25 mouse cellular contexts compared by ENCODE assay signal in the genomic region with DNA sequence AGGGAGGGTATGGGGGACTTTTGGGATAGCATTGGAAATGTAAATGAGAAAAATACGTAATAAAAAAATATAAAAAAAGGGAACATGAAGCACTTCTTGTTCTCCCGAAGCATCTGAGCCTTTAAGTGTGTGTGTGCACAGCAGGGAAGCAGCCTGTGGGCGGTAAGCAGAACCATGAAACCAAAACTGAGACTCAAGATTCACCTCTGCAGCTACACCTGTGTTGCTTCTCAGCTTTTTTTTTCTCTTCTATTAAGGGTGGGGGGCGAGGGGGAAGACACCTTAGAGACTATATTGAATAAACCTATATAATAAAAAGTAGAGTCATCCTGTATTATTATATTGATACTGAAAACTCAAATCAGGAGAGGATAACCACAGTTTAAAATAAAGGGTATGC.
"Had no signal": no experiment of that assay in that cellular context is flagged by ENCODE, and none has a peak within 500 bp of the region (broad histone marks: within the 10 kb centered on the region; RNA-seq: fewer than 3 reads in every experiment).

No protein-coding gene starts in this region.

- H3K9me3 ChIP-seq: embryonic facial prominence, embryonic 10.5 days; embryonic facial prominence, embryonic 15.5 days; forebrain, embryonic 10.5 days; forebrain, embryonic 12.5 days; forebrain, embryonic 13.5 days; forebrain, embryonic 15.5 days; heart, embryonic 10.5 days had no signal

- DNase-seq: cerebellum, adult 9-10 months; cerebellum, adult 9-11 months; cerebellum, postnatal 10 days; cerebellum, postnatal 14 days; cerebellum, postnatal 25 days; cerebellum, postnatal 36 days; embryo, embryonic 11 days; forebrain, postnatal 0 days; gastrocnemius, adult 2 months; gastrocnemius, postnatal 10 days; gastrocnemius, postnatal 25 days; gastrocnemius, postnatal 36 days; heart, adult 11 months; heart, adult 18-20 months; heart, adult 2 months had no signal

- H3K4me1 ChIP-seq: embryonic facial prominence, embryonic 10.5 days; embryonic facial prominence, embryonic 12.5 days; embryonic facial prominence, embryonic 13.5 days; embryonic facial prominence, embryonic 15.5 days; forebrain, embryonic 10.5 days; forebrain, embryonic 12.5 days; forebrain, embryonic 13.5 days; forebrain, embryonic 15.5 days; heart, embryonic 10.5 days had no signal

- H3K4me2 ChIP-seq: embryonic facial prominence, embryonic 12.5 days; embryonic facial prominence, embryonic 13.5 days; embryonic facial prominence, embryonic 15.5 days; forebrain, embryonic 12.5 days; forebrain, embryonic 13.5 days; forebrain, embryonic 15.5 days had no signal

- H3K36me3 ChIP-seq: embryonic facial prominence, embryonic 10.5 days; embryonic facial prominence, embryonic 12.5 days; embryonic facial prominence, embryonic 15.5 days; forebrain, embryonic 10.5 days; forebrain, embryonic 12.5 days; forebrain, embryonic 15.5 days; heart, embryonic 10.5 days had no signal

- H3K27me3 ChIP-seq: embryonic facial prominence, embryonic 12.5 days; embryonic facial prominence, embryonic 13.5 days; embryonic facial prominence, embryonic 15.5 days; forebrain, embryonic 12.5 days; forebrain, embryonic 13.5 days; forebrain, embryonic 15.5 days had no signal

- H3K9ac ChIP-seq: embryonic facial prominence, embryonic 12.5 days; embryonic facial prominence, embryonic 13.5 days; embryonic facial prominence, embryonic 15.5 days; forebrain, embryonic 12.5 days; forebrain, embryonic 13.5 days; forebrain, embryonic 15.5 days; forebrain, postnatal 0 days had no signal

- H3K4me3 ChIP-seq: embryonic facial prominence, embryonic 10.5 days; embryonic facial prominence, embryonic 12.5 days; embryonic facial prominence, embryonic 13.5 days; embryonic facial prominence, embryonic 15.5 days; erythroblast, embryonic 14.5 days; forebrain, embryonic 10.5 days; forebrain, embryonic 12.5 days; forebrain, embryonic 13.5 days; forebrain, embryonic 15.5 days; gastrocnemius, adult 2 months; heart, adult 2 months; heart, embryonic 10.5 days had no signal

- H3K27ac ChIP-seq: embryonic facial prominence, embryonic 10.5 days; embryonic facial prominence, embryonic 12.5 days; embryonic facial prominence, embryonic 13.5 days; embryonic facial prominence, embryonic 15.5 days; forebrain, embryonic 10.5 days; forebrain, embryonic 12.5 days; forebrain, embryonic 13.5 days; forebrain, embryonic 15.5 days; gastrocnemius, adult 2 months; heart, adult 2 months; heart, embryonic 10.5 days had no signal
